Mouse (Mus musculus) brain, embryonic 14.5 days (tissue): Measurements from ENCODE around the gene Tmem8b.
A peak's percentile ranks its signal among the peaks of the same experiment; 100 is the strongest.

ENCODE experiments used
- CTCF ChIP-seq: fragments of 200-500 bp; IDR thresholded peaks from 2 replicates; pipeline ENCODE4 v1.5.1; 2012; ENCODE audit warnings: inconsistent platforms, mild to moderate bottlenecking, moderate library complexity, borderline replicate concordance; ENCODE audit not compliant: insufficient read depth, insufficient read length; ENCODE audit errors: extremely low read depth
- POLR2A ChIP-seq: fragments of 200-500 bp; IDR thresholded peaks from 2 replicates; pipeline ENCODE4 v1.6.1; 2012; ENCODE audit warnings: mild to moderate bottlenecking, inconsistent platforms, borderline replicate concordance; ENCODE audit not compliant: poor library complexity, insufficient read depth, insufficient read length, severe bottlenecking; ENCODE audit errors: extremely low read depth

- TF ChIP-seq CTCF (peak; percentile 88), POLR2A (no peak)
Observed at GRCm38 (mm10) chr4:43711821-43712220, 43.0 kb downstream of the Tmem8b start.
